Mouse (Mus musculus): Measurements from ENCODE around the gene Hsd17b7. TPM values are rescaled to one million over a fixed set of nuclear protein-coding genes. Genes with fewer than 3 reads are reported as not detected.

The Hsd17b7 gene
- polyA plus RNA-seq, 1 experiment = 9.6 TPM

DNA sequence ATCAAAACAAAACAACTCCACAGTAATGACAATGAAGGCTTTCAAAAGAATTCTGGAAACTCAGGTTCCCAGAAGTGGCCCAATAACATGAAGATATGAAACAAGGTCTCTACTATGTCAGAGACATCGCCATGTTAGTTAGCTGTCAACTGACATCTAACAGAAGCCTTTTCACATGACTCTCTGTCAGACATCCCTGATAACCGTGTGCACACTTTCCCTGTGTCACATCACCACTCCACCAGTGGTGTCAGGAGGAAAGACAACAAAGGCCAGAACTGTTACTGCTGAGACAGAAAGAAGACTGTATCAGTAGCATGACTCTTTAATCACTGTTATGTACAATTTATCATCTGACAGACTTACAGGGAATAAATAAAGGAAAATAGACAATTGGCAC lies 3.0 kb upstream of the Hsd17b7 start:
- H3K27me3 ChIP-seq (ENCODE audit: control insufficient read depth, insufficient read depth, insufficient read length) = no peaks in the 10 kb centered on the region
- H3K36me3 ChIP-seq (ENCODE audit: control insufficient read depth, insufficient read depth) = peaks cover 18% of the 10 kb centered on the region
- no peak overlapping the region for H3K4me3 ChIP-seq (ENCODE audit: insufficient read depth, poor library complexity, severe bottlenecking)
- no peak for TF ChIP-seq CEBPB (IDR thresholded peaks at IDR 0.05; ENCODE audit: low read depth)
- TF ChIP-seq USF1 (IDR thresholded peaks at IDR 0.05; ENCODE audit: low read depth) = no peak
- TF ChIP-seq MYOG (IDR thresholded peaks at IDR 0.05; ENCODE audit: control insufficient read depth, extremely low read depth, insufficient read length) = no peak
- TF ChIP-seq FOSL1 (IDR thresholded peaks at IDR 0.05; ENCODE audit: insufficient read depth, low read length, poor library complexity, severe bottlenecking) = no peak
- TF ChIP-seq CTCF (IDR thresholded peaks at IDR 0.05; ENCODE audit: control insufficient read depth, insufficient read depth, insufficient read length) = no peak
- no peak for TF ChIP-seq MYOD1 (IDR thresholded peaks at IDR 0.05; ENCODE audit: control insufficient read depth, insufficient read length, low read depth)
- no peak overlapping the region for H3ac ChIP-seq (ENCODE audit: control insufficient read depth, insufficient read length, low read depth)
- H3K79me3 ChIP-seq (ENCODE audit: low read depth) = peaks cover 4% of the 10 kb centered on the region
- H3K79me2 ChIP-seq (ENCODE audit: control insufficient read depth, insufficient read depth) = peaks cover 9% of the 10 kb centered on the region

DNA sequence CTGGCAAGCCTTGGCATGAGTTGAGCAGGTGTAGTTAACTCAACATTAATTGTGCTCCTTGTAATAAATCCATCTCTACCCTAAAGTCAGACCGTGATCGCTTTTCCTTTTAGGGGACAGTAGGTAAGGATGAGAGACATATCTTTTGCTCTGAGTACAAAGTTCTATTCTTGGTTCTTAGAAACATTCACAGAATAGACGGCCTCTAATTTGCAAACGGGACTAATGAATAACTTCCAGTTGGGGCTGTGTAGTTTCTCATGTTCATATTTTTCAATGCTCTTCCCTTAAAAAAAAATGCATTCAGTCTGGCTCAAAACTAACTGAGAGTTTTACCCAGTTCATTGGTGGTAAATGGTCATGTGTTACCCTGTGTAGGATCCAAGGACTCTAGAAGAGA lies 1.9 kb upstream of the Hsd17b7 start:
- H3K27me3 ChIP-seq (ENCODE audit: control insufficient read depth, insufficient read depth, insufficient read length) = no peaks in the 10 kb centered on the region
- no peak overlapping the region for H3K4me3 ChIP-seq (ENCODE audit: insufficient read depth, poor library complexity, severe bottlenecking)
- TF ChIP-seq MYOD1 (IDR thresholded peaks at IDR 0.05; ENCODE audit: control insufficient read depth, insufficient read length, low read depth) = no peak
- no peak for TF ChIP-seq CTCF (IDR thresholded peaks at IDR 0.05; ENCODE audit: control insufficient read depth, insufficient read depth, insufficient read length)
- no peak for TF ChIP-seq MYOG (IDR thresholded peaks at IDR 0.05; ENCODE audit: control insufficient read depth, extremely low read depth, insufficient read length)
- TF ChIP-seq MAX (IDR thresholded peaks at IDR 0.05) = no peak
- H3ac ChIP-seq (ENCODE audit: control insufficient read depth, insufficient read length, low read depth) = no peak overlapping the region
- H3K36me3 ChIP-seq (ENCODE audit: control insufficient read depth, insufficient read depth) = peaks cover 15% of the 10 kb centered on the region
- H3K79me3 ChIP-seq (ENCODE audit: low read depth) = peaks cover 5% of the 10 kb centered on the region
- H3K79me2 ChIP-seq (ENCODE audit: control insufficient read depth, insufficient read depth) = peaks cover 9% of the 10 kb centered on the region

- H3K79me2 ChIP-seq (ENCODE audit: control insufficient read depth, insufficient read depth) = peaks cover 9% of the 10 kb centered on the region
- H3K27me3 ChIP-seq (ENCODE audit: control insufficient read depth, insufficient read depth, insufficient read length) = no peaks in the 10 kb centered on the region
- peaks cover 5% of the 10 kb centered on the region for H3K79me3 ChIP-seq (ENCODE audit: low read depth)
- peaks cover 15% of the 10 kb centered on the region for H3K36me3 ChIP-seq (ENCODE audit: control insufficient read depth, insufficient read depth)
- TF ChIP-seq CEBPB (IDR thresholded peaks at IDR 0.05; ENCODE audit: low read depth) = no peak
- H3ac ChIP-seq (ENCODE audit: control insufficient read depth, insufficient read length, low read depth) = peak overlapping the region; percentile 58
- peak overlapping the region; percentile 27 for H3K4me3 ChIP-seq (ENCODE audit: insufficient read depth, poor library complexity, severe bottlenecking)
Measured at GRCm38 (mm10) chr1:169969516-169969886, 460 bp upstream of the Hsd17b7 start.

DNA sequence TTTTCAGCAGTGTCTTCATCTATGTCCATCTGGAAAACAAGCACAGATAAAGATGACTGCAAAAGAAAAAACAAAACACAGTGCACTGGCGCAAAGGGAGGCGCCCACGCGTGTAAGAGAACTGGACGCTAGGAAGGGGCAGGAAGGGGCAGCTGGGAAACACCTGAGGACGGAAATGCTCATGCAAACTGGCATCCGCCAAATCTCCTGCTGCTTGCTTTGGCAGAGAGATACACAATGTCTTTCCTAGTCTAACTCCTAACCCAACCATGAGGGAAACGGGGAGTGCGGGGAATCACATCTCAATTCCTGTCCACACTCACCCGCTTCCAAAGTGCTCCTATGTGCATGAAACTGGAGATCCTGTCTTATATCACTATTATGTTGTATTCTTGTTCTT lies 15.9 kb downstream of the Hsd17b7 start:
- TF ChIP-seq MYOD1 (IDR thresholded peaks at IDR 0.05; ENCODE audit: control insufficient read depth, insufficient read length, low read depth) = no peak
- no peak for TF ChIP-seq MAX (IDR thresholded peaks at IDR 0.05)
- TF ChIP-seq FOSL1 (IDR thresholded peaks at IDR 0.05; ENCODE audit: insufficient read depth, low read length, poor library complexity, severe bottlenecking) = no peak
- no peaks in the 10 kb centered on the region for H3K79me2 ChIP-seq (ENCODE audit: control insufficient read depth, insufficient read depth)
- peaks cover 34% of the 10 kb centered on the region for H3K36me3 ChIP-seq (ENCODE audit: control insufficient read depth, insufficient read depth)
- H3K27me3 ChIP-seq (ENCODE audit: control insufficient read depth, insufficient read depth, insufficient read length) = no peaks in the 10 kb centered on the region
- H3ac ChIP-seq (ENCODE audit: control insufficient read depth, insufficient read length, low read depth) = no peak overlapping the region
- no peak overlapping the region for H3K4me3 ChIP-seq (ENCODE audit: insufficient read depth, poor library complexity, severe bottlenecking)
- no peaks in the 10 kb centered on the region for H3K79me3 ChIP-seq (ENCODE audit: low read depth)

DNA sequence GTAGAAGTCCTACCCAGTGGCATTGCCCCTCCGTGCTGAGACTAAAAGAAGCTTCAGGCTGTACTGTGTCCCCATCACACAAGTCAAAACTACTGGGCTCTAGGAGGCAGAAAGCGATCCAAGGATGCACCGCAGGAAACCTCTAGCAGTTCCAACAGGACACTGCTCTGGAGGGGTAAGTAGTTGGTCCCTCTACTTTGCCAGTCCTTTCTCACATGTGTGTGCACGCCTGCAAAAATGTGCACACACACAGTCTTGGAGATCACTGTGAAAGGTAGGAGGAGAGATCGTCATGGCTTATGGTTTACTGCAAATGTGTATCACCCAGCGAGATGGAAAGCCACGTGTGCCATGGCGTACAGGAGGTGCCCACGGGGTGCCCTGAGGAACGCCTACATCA lies 16.4 kb downstream of the Hsd17b7 start:
- Histone ChIP-seq H3K4me3 (ENCODE audit: insufficient read depth, poor library complexity, severe bottlenecking) (no peak overlapping the region), H3K27me3 (ENCODE audit: control insufficient read depth, insufficient read depth, insufficient read length) (no peaks in the 10 kb centered on the region), H3K79me3 (ENCODE audit: low read depth) (no peaks in the 10 kb centered on the region), H3K36me3 (ENCODE audit: control insufficient read depth, insufficient read depth) (peaks cover 34% of the 10 kb centered on the region), H3K79me2 (ENCODE audit: control insufficient read depth, insufficient read depth) (no peaks in the 10 kb centered on the region), H3ac (ENCODE audit: control insufficient read depth, insufficient read length, low read depth) (no peak overlapping the region)
- no peak for TF ChIP-seq MYOG (IDR thresholded peaks at IDR 0.05; ENCODE audit: control insufficient read depth, extremely low read depth, insufficient read length)

- Histone ChIP-seq H3ac (ENCODE audit: control insufficient read depth, insufficient read length, low read depth) (no peak overlapping the region), H3K79me2 (ENCODE audit: control insufficient read depth, insufficient read depth) (no peaks in the 10 kb centered on the region), H3K4me3 (ENCODE audit: insufficient read depth, poor library complexity, severe bottlenecking) (no peak overlapping the region), H3K27me3 (ENCODE audit: control insufficient read depth, insufficient read depth, insufficient read length) (no peaks in the 10 kb centered on the region), H3K36me3 (ENCODE audit: control insufficient read depth, insufficient read depth) (peaks cover 34% of the 10 kb centered on the region), H3K79me3 (ENCODE audit: low read depth) (no peaks in the 10 kb centered on the region)
- no peak for TF ChIP-seq MAX (IDR thresholded peaks at IDR 0.05)
- TF ChIP-seq FOSL1 (IDR thresholded peaks at IDR 0.05; ENCODE audit: insufficient read depth, low read length, poor library complexity, severe bottlenecking) = no peak
- no peak for TF ChIP-seq CEBPB (IDR thresholded peaks at IDR 0.05; ENCODE audit: low read depth)
- TF ChIP-seq CTCF (IDR thresholded peaks at IDR 0.05; ENCODE audit: control insufficient read depth, insufficient read depth, insufficient read length) = no peak
- no peak for TF ChIP-seq MYOD1 (IDR thresholded peaks at IDR 0.05; ENCODE audit: control insufficient read depth, insufficient read length, low read depth)
- TF ChIP-seq USF1 (IDR thresholded peaks at IDR 0.05; ENCODE audit: low read depth) = no peak
- no peak for TF ChIP-seq MYOG (IDR thresholded peaks at IDR 0.05; ENCODE audit: control insufficient read depth, extremely low read depth, insufficient read length)
Measured at GRCm38 (mm10) chr1:169951561-169951960, 17.5 kb downstream of the Hsd17b7 start.

DNA sequence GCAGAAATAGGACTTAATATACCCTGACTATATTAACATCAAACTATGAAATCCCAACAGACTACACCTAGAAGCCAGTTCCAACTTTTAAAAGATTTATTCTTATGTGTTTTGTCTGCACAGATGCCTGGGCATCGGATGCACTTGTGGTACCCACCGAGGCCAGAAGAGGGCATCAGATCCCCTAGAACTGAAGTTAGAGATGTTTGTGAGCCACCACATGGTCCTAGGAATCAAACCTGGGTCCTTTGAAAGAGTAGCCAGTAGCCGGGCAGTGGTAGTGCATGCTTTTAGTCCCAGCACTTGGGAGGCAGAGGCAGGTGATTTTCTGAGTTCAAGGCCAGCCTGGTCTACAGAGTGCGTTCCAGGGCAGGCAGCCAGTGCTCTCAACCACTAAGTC lies 18.4 kb downstream of the Hsd17b7 start:
- Histone ChIP-seq H3K79me3 (ENCODE audit: low read depth) (no peaks in the 10 kb centered on the region), H3ac (ENCODE audit: control insufficient read depth, insufficient read length, low read depth) (no peak overlapping the region), H3K36me3 (ENCODE audit: control insufficient read depth, insufficient read depth) (peaks cover 32% of the 10 kb centered on the region), H3K27me3 (ENCODE audit: control insufficient read depth, insufficient read depth, insufficient read length) (no peaks in the 10 kb centered on the region), H3K4me3 (ENCODE audit: insufficient read depth, poor library complexity, severe bottlenecking) (no peak overlapping the region), H3K79me2 (ENCODE audit: control insufficient read depth, insufficient read depth) (no peaks in the 10 kb centered on the region)
- TF ChIP-seq MAX (IDR thresholded peaks at IDR 0.05) (no peak), CTCF (IDR thresholded peaks at IDR 0.05; ENCODE audit: control insufficient read depth, insufficient read depth, insufficient read length) (no peak), USF1 (IDR thresholded peaks at IDR 0.05; ENCODE audit: low read depth) (no peak), CEBPB (IDR thresholded peaks at IDR 0.05; ENCODE audit: low read depth) (no peak), FOSL1 (IDR thresholded peaks at IDR 0.05; ENCODE audit: insufficient read depth, low read length, poor library complexity, severe bottlenecking) (no peak)

Data from C2C12 (cell line).